Mouse (Mus musculus): Measurements from ENCODE around the gene Fndc8.
"Not testable (repeated sequence)": the region's sequence is repeated elsewhere in the genome, so short reads cannot be mapped to it uniquely, and the experiment has no call there.

The Fndc8 gene

GRCm38 (mm10) chr11:82910679-82911389 lies 18.9 kb downstream of the Fndc8 start:
- no peak for DNase-seq (ENCODE audit: low spot score in 2 of 2)

- DNase-seq (ENCODE audit: low spot score in 2 of 2), result peak; percentile 63 to 80
Observed at GRCm38 (mm10) chr11:82914711-82915352, 22.9 kb downstream of the Fndc8 start.

DNA sequence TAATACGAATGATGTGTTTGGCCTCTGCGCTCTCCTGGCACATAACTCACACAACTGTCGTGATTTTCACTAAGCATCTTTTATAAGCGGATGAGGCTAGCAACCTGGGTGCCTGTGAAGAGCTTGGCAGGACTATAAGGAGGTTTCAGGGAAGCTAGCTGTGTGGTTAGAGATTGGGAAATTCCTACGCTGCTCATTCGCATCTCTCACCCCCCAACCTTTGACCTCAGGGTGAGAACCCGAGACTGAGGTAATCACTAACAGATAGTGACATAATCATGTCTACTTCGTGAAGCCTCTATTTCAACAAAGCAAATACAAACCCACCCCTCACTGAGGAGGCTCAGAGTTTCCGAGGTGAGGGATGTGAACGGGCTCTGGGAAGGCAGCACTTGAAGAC lies 28.8 kb downstream of the Fndc8 start:
- no peak for DNase-seq (ENCODE audit: low spot score in 2 of 2)

DNA sequence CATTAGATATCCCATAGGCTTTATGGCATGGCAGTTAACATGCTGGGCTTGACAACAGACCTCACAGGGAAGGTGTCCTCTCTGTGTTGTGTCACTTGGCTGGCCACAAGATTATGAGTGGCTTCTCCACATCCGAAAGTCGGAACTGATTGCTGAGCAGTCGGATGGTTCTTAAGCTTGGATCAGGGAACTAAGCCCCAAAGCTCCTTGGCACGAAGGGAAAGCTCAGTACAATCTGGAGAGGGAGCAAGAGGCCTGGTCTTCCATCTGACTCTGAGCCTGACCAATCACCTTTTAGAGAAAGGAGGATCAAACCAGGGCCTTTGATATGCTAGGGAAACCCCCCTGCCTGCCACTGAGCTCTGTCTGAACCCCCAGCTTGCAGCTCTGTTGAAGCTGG lies 29.8 kb downstream of the Fndc8 start:
- DNase-seq (ENCODE audit: low spot score in 2 of 2), result no peak

GRCm38 (mm10) chr11:82923910-82924309 lies 32.0 kb downstream of the Fndc8 start:
- DNase-seq (ENCODE audit: low spot score in 2 of 2), result not testable (repeated sequence)

DNA sequence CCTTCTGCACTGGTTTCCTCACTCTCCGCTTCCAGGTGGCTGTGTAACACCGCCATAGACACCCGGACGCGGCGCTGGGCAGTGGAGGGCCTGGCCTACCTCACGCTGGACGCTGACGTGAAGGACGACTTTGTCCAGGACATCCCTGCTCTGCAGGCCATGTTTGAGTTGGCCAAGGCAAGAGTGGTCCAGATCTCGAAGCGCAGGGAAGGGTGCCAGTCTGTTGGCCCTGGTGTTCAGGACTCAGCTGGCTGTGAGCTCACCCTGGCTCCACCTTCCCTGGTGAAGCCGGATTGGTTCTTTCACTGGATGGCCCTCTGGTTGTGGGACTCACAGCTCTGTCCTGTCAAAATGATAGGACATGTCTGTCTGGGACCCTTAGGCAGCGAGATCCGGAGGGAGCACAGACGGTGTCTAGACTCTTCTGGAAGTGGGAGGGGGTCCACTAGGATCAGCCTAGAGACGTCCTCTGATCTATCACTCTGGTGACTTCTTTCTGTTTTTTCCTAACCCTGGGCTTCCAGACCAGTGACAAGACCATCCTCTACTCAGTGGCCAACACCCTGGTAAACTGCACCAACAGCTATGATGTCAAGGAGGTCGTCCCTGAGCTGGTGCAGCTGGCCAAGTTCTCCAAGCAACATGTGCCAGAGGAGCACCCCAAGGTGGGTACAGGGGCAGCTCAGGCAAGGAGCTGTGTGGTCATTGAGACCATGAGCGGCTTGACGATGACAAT lies 37.1 kb downstream of the Fndc8 start:
- DNase-seq (ENCODE audit: low spot score in 2 of 2), result no peak

- DNase-seq (ENCODE audit: low spot score in 2 of 2), result no peak
Observed at GRCm38 (mm10) chr11:82929633-82929950, 37.7 kb downstream of the Fndc8 start.

DNA sequence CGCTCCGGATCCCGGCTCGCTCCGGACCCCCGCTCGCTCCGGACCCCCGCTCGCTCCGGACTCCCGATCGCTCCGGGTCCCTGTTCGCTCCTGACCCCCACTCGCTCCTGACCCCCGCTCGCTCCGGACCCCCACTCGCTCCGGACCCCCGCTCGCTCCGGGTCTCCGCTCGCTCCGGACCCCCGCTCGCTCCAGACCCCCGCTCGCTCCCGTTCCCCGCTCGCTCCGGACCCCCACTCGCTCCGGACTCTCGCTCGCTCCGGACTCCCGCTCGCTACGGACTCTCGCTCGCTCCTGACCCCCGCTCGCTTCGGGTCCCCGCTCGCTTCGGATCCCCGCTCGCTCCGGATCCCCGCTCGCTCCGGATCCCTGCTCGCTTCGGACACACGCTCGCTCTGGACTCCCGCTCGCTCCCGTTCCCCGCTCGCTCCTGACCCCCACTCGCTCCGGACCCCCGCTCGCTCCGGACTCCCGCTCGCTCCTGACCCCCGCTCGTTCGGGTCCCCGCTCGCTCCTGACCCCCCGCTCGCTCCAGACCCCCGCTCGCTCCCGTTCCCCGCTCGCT lies 38.5 kb downstream of the Fndc8 start:
- not testable (repeated sequence) for DNase-seq (ENCODE audit: low spot score in 2 of 2)

DNA sequence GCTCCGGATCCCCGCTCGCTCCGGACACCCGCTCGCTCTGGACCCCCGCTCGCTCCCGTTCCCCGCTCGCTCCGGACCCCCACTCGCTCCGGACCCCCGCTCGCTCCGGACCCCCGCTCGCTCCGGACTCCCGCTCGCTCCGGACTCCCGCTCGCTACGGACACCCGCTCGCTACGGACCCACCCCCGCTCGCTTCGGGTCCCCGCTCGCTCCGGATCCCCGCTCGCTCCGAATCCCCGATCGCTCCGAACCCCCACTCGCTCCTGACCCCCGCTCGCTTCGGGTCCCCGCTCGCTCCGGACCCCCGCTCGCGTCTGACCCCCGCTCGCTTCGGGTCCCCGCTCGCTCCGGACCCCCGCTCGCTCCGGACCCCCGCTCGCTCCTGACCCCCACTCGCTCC lies 39.2 kb downstream of the Fndc8 start:
- DNase-seq (ENCODE audit: low spot score in 2 of 2), result not testable (repeated sequence)

GRCm38 (mm10) chr11:82931671-82932450 lies 39.9 kb downstream of the Fndc8 start:
- DNase-seq (ENCODE audit: low spot score in 2 of 2), result not testable (repeated sequence)

GRCm38 (mm10) chr11:82933186-82933585 lies 41.3 kb downstream of the Fndc8 start:
- DNase-seq (ENCODE audit: low spot score in 2 of 2), result no peak

GRCm38 (mm10) chr11:82943336-82943735 lies 51.4 kb downstream of the Fndc8 start:
- no peak for DNase-seq (ENCODE audit: low spot score in 2 of 2)

DNA sequence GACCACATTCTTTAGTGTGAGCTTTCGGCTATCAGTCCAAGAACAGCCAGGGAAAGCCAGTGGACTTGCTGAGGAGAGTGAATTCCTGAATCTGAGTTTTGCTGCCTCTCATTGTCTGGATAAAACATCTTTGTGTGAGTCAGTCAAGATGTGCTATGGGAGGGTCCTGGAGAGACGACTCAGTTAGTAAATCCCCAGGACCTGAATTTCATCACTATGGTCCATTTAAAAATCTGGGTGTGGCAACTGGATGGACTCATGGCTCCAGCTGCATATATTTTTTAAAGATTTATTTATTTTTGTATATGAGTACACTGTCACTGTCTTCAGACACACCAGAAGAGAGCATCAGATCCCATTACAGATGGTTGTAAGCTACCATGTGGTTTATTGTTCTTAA lies 53.7 kb downstream of the Fndc8 start:
- no peak for DNase-seq (ENCODE audit: low spot score in 2 of 2)

GRCm38 (mm10) chr11:82947457-82947856 lies 55.5 kb downstream of the Fndc8 start:
- DNase-seq (ENCODE audit: low spot score in 2 of 2), result no peak

- no peak for DNase-seq (ENCODE audit: low spot score in 2 of 2)
Observed at GRCm38 (mm10) chr11:82949036-82949435, 57.1 kb downstream of the Fndc8 start.

Data from cerebellum, postnatal 4 days (tissue).